Mouse (Mus musculus) cerebellum, adult 2 months (tissue): Measurements from ENCODE around the gene Mast3. TPM values are rescaled to one million over a fixed set of nuclear protein-coding genes. Genes with fewer than 3 reads are reported as not detected.

ENCODE experiments used
- DNase-seq, 2 experiments: peaks; one replicate each; pipeline ENCODE4 v3.0.0; 2021
- H3K27ac ChIP-seq: fragments of 200-500 bp; 2 replicates; pipeline ENCODE4 v1.5.1; 2012; ENCODE audit warnings: low read length, control low read depth, inconsistent platforms; ENCODE audit not compliant: insufficient read depth
- H3K27me3 ChIP-seq: fragments of 200-500 bp; 2 replicates; pipeline ENCODE4 v1.6.1; 2012; ENCODE audit warnings: inconsistent platforms, mild to moderate bottlenecking, low read length, moderate library complexity; ENCODE audit not compliant: control insufficient read depth, insufficient read depth
- H3K4me1 ChIP-seq: fragments of 200-500 bp; 2 replicates; pipeline ENCODE4 v1.6.1; 2011; ENCODE audit warnings: low read length; ENCODE audit not compliant: control insufficient read depth, insufficient read depth
- H3K4me3 ChIP-seq: fragments of 200-500 bp; replicated peaks from 2 replicates; pipeline ENCODE3; 2011; ENCODE audit warnings: mild to moderate bottlenecking, low read depth, low read length, control low read depth; ENCODE audit not compliant: insufficient read depth
- CTCF ChIP-seq: fragments of 200-500 bp; IDR thresholded peaks from 2 replicates; pipeline ENCODE4 v1.5.1; 2011; ENCODE audit warnings: low read depth, mild to moderate bottlenecking, control low read depth, low read length, moderate library complexity, borderline replicate concordance; ENCODE audit not compliant: insufficient read depth
- POLR2A ChIP-seq: fragments of 200-500 bp; IDR thresholded peaks from 2 replicates; pipeline ENCODE4 v1.6.1; 2011; ENCODE audit warnings: low read length, control low read depth, borderline replicate concordance; ENCODE audit not compliant: insufficient read depth
- WGBS: fragments of 180-500 bp; shearing (Covaris S2); methylation state at CpG from one replicate; pipeline ENCODE4 v1.1.7; 2018; 5-methylcytosine and 5-hydroxymethylcytosine counted together
- polyA plus RNA-seq: library from polyadenylated mRNA; depleted of rRNA; stranded (reverse); fragments of >200 nt; gene quantifications from 2 replicates; pipeline ENCODE4 v1.2.3, GENCODE M21; 2012; rRNA removed

The Mast3 gene
- polyA plus RNA-seq, 1 experiment: 69.5 TPM

- TF ChIP-seq CTCF: no peak
- no peak for TF ChIP-seq POLR2A
- Histone ChIP-seq H3K4me3 (no peak overlapping the region), H3K4me1 (peaks cover 7% of the 10 kb centered on the region; the same call in 1 of the 2 replicates), H3K27me3 (no peaks in the 10 kb centered on the region), H3K27ac (no peak overlapping the region)
- WGBS: 66% methylated on average over 5 of the region's 5 CpGs
- DNase-seq: no peak
These were observed 63.2 kb downstream of the Mast3 start for GRCm38 (mm10) chr8:70741661-70742060.

- 66% methylated on average over 3 of the region's 3 CpGs for WGBS
These were observed 66.6 kb downstream of the Mast3 start for GRCm38 (mm10) chr8:70738211-70738610.

GRCm38 (mm10) chr8:70737705-70738104 lies 67.1 kb downstream of the Mast3 start:
- WGBS: 68% methylated on average over 5 of the region's 5 CpGs
- TF ChIP-seq CTCF (no peak), POLR2A (no peak)
- Histone ChIP-seq H3K4me3 (no peak overlapping the region), H3K4me1 (no peaks in the 10 kb centered on the region), H3K27ac (no peak overlapping the region), H3K27me3 (no peaks in the 10 kb centered on the region; the same call in 1 of the 2 replicates)
- no peak for DNase-seq

More at GRCm38 (mm10) chr8:70738211-70738610, 66.6 kb downstream of the Mast3 start:
- TF ChIP-seq POLR2A (no peak), CTCF (no peak)
- H3K4me3 ChIP-seq: no peak overlapping the region
- H3K4me1 ChIP-seq: no peaks in the 10 kb centered on the region
- H3K27me3 ChIP-seq: no peaks in the 10 kb centered on the region; the same call in 1 of the 2 replicates
- no peak overlapping the region for H3K27ac ChIP-seq
- DNase-seq: no peak

GRCm38 (mm10) chr8:70730956-70731355 lies 73.9 kb downstream of the Mast3 start:
- no peak for TF ChIP-seq POLR2A
- WGBS: 87% methylated on average over 4 of the region's 4 CpGs
- no peak for DNase-seq
- Histone ChIP-seq H3K27ac (no peak overlapping the region), H3K4me1 (no peaks in the 10 kb centered on the region), H3K4me3 (no peak overlapping the region), H3K27me3 (no peaks in the 10 kb centered on the region; the same call in 1 of the 2 replicates)

- Histone ChIP-seq H3K4me1 (no peaks in the 10 kb centered on the region), H3K27ac (no peak overlapping the region), H3K4me3 (no peak overlapping the region), H3K27me3 (no peaks in the 10 kb centered on the region; the same call in 1 of the 2 replicates)
- no peak for DNase-seq
- 8% methylated on average over 34 of the region's 34 CpGs for WGBS
- TF ChIP-seq POLR2A (no peak), CTCF (0 out of 2 replicates have a peak, but pooled peaks have one; percentile 13)
These were observed 74.9 kb downstream of the Mast3 start for GRCm38 (mm10) chr8:70729808-70730475.

Other genes starting within 250 kb of the Mast3 start
- 55.3 and 61.4 TPM in 2 replicates for gene Isyna1, start 210.7 kb downstream of the Mast3 start, polyA plus RNA-seq
- gene Ssbp4, start 196.2 kb downstream of the Mast3 start, polyA plus RNA-seq: 172 and 181 TPM in 2 replicates
- 0.30 and 0.33 TPM in 2 replicates for gene Lrrc25, start 188.9 kb downstream of the Mast3 start, polyA plus RNA-seq
- 0.28 and 0.51 TPM in 2 replicates for gene Gdf15, start 172.6 kb downstream of the Mast3 start, polyA plus RNA-seq
- gene Pgpep1, start 144.7 kb downstream of the Mast3 start, polyA plus RNA-seq: 28.3 and 32.5 TPM in 2 replicates
- gene Lsm4, start 131.8 kb downstream of the Mast3 start, polyA plus RNA-seq: 113 and 117 TPM in 2 replicates
- gene Jund, start 106.1 kb downstream of the Mast3 start, polyA plus RNA-seq: 252 and 274 TPM in 2 replicates
- gene Iqcn, start 101.6 kb downstream of the Mast3 start, polyA plus RNA-seq: 0.08 and 0.11 TPM in 2 replicates
- 0.13 TPM in 1 of 2 replicates, not detected in the other for gene Gm3336, start 86.5 kb downstream of the Mast3 start, polyA plus RNA-seq
- gene Pde4c, start 81.3 kb downstream of the Mast3 start, polyA plus RNA-seq: 2.5 and 3.0 TPM in 2 replicates
- 1,156 and 1,176 TPM in 2 replicates for gene Rab3a, start 50.4 kb downstream of the Mast3 start, polyA plus RNA-seq
- gene Mpv17l2, start 44.1 kb downstream of the Mast3 start, polyA plus RNA-seq: 81.1 and 83.4 TPM in 2 replicates
- 150 and 158 TPM in 2 replicates for gene Pik3r2, start 28.3 kb downstream of the Mast3 start, polyA plus RNA-seq
- 1.8 and 1.9 TPM in 2 replicates for gene Il12rb1, start 3.4 kb upstream of the Mast3 start, polyA plus RNA-seq
- 33.1 and 34.0 TPM in 2 replicates for gene Arrdc2, start 34.7 kb upstream of the Mast3 start, polyA plus RNA-seq
- gene Kcnn1, start 58.2 kb upstream of the Mast3 start, polyA plus RNA-seq: 19.4 and 22.1 TPM in 2 replicates
- gene Ccdc124, start 68.9 kb upstream of the Mast3 start, polyA plus RNA-seq: 123 and 145 TPM in 2 replicates
- gene Slc5a5, start 87.7 kb upstream of the Mast3 start, polyA plus RNA-seq: 6.7 and 6.9 TPM in 2 replicates
- gene Rpl18a, start 92.4 kb upstream of the Mast3 start, polyA plus RNA-seq: 1,458 and 1,510 TPM in 2 replicates
- 53.4 and 53.7 TPM in 2 replicates for gene Map1s, start 100.9 kb upstream of the Mast3 start, polyA plus RNA-seq